Mouse (Mus musculus) megakaryocyte, embryonic 14.5 days (primary cell): ENCODE results near the gene Tubb4b.

Experiments used
- FLI1 ChIP-seq: IDR thresholded peaks from 2 replicates; pipeline ENCODE4 v1.6.1; 2012; ENCODE audit warnings: low read length, inconsistent platforms, mixed read lengths
- GATA1 ChIP-seq: IDR thresholded peaks from 3 replicates; pipeline ENCODE4 v1.6.1; 2012; ENCODE audit warnings: mixed read lengths, low read length, inconsistent platforms, borderline replicate concordance

- TF ChIP-seq GATA1 (no peak), FLI1 (peak; percentile 63; the same call in 1 of the 2 replicates)
Measured at GRCm38 (mm10) chr2:25255284-25255779, 30.8 kb upstream of the Tubb4b start, which contains the start of gene Tmem203.
